Mouse (Mus musculus): ENCODE measurements around the gene Sec61b. TPM values are rescaled to one million over a fixed set of nuclear protein-coding genes. Genes with fewer than 3 reads are reported as not detected.
A peak's percentile ranks its signal among the peaks of the same experiment; 100 is the strongest.

The Sec61b gene
- polyA plus RNA-seq, 1 experiment from 2014 or later, result 465 TPM

GRCm38 (mm10) chr4:47521884-47522605 lies 47.6 kb downstream of the Sec61b start:
- Histone ChIP-seq H3K27ac (replicated peaks; ENCODE audit: low read depth, low read length) (no peak overlapping the region), H3K4me3 (ENCODE audit: low read depth, low read length) (no peak overlapping the region), H3K9me3 (ENCODE audit: control insufficient read depth, low read length) (no peaks in the 10 kb centered on the region), H3K9ac (ENCODE audit: low read depth, low read length) (no peak overlapping the region), H3K27me3 (replicated peaks; ENCODE audit: control insufficient read depth, insufficient read depth, low read length) (no peaks in the 10 kb centered on the region), H3K4me2 (ENCODE audit: low read depth, low read length) (no peak overlapping the region), H3K36me3 (ENCODE audit: control insufficient read depth, insufficient read depth, low read length) (no peaks in the 10 kb centered on the region), H3K4me1 (ENCODE audit: control insufficient read depth, insufficient read depth, low read length) (peaks cover 3% of the 10 kb centered on the region; the same call in 1 of the 2 replicates)
- 89% methylated on average over 6 of the region's 6 CpGs for WGBS
- DNase-seq (ENCODE audit: low spot score) (peak; percentile 79), ATAC-seq (ENCODE audit: low read depth) (0 out of 2 replicates have a peak, but pooled peaks have one; percentile 33)

GRCm38 (mm10) chr4:47529866-47530265 lies 55.4 kb downstream of the Sec61b start:
- no peaks in the 10 kb centered on the region for H3K36me3 ChIP-seq (ENCODE audit: control insufficient read depth, insufficient read depth, low read length)
- no peak for DNase-seq (ENCODE audit: low spot score)
- H3K27ac ChIP-seq (replicated peaks; ENCODE audit: low read depth, low read length), result no peak overlapping the region
- H3K9ac ChIP-seq (ENCODE audit: low read depth, low read length), result no peak overlapping the region
- H3K4me2 ChIP-seq (ENCODE audit: low read depth, low read length), result no peak overlapping the region
- no peaks in the 10 kb centered on the region for H3K4me1 ChIP-seq (ENCODE audit: control insufficient read depth, insufficient read depth, low read length)
- 94% methylated on average over 4 of the region's 4 CpGs for WGBS
- no peak for ATAC-seq (ENCODE audit: low read depth)
- no peaks in the 10 kb centered on the region for H3K9me3 ChIP-seq (ENCODE audit: control insufficient read depth, low read length)
- no peak overlapping the region for H3K4me3 ChIP-seq (ENCODE audit: low read depth, low read length)
- no peaks in the 10 kb centered on the region for H3K27me3 ChIP-seq (replicated peaks; ENCODE audit: control insufficient read depth, insufficient read depth, low read length)

Other genes with a start within 250 kb of the Sec61b start
- 48.6 and 50.3 TPM in 2 replicates for gene Tgfbr1, start 121.4 kb upstream of the Sec61b start, polyA plus RNA-seq (2014; fragmentation: Nextera tagmentation; extraction: Ambion mirVana)
- gene Alg2, start 325 bp upstream of the Sec61b start, polyA plus RNA-seq (2014; fragmentation: Nextera tagmentation; extraction: Ambion mirVana), result 68.9 and 75.3 TPM in 2 replicates

Measured in embryonic facial prominence, embryonic 14.5 days (tissue).